Mouse (Mus musculus) urinary bladder, postnatal 36 days (tissue): ENCODE data around the gene Arl11.
"Not testable (repeated sequence)": the region's sequence is repeated elsewhere in the genome, so short reads cannot be mapped to it uniquely, and the experiment has no call there.

ENCODE experiments used
- DNase-seq, 2 experiments: peaks; one replicate each; pipeline ENCODE4 v3.0.0; 2022; ENCODE audit warnings: low spot score in 2 of 2, mixed read lengths in 1 of 2

Arl11 gene

DNA sequence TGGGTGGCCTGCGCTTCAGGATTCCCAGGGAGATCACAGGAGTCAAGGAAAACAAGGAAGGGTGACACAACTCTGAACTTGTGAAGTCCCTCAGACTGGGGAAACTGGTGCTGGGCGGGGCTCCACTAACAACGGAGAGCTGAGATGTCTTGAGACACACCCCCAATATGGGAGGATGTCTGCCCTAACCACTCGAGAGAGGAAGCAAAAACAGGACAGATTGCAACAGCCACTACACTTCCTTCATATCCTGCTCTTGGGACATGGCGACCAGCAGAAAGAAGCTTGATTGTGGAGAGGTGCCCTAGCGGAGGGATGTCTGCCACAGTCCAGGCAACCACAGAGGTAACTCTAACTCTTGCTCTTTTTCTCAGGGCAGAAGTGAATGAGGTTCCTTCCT is at the start of gene Arl11:
Arl11 (plus strand) TSS at position 161 of the 400 bp plus-strand sequence.
- DNase-seq: no peak

DNA sequence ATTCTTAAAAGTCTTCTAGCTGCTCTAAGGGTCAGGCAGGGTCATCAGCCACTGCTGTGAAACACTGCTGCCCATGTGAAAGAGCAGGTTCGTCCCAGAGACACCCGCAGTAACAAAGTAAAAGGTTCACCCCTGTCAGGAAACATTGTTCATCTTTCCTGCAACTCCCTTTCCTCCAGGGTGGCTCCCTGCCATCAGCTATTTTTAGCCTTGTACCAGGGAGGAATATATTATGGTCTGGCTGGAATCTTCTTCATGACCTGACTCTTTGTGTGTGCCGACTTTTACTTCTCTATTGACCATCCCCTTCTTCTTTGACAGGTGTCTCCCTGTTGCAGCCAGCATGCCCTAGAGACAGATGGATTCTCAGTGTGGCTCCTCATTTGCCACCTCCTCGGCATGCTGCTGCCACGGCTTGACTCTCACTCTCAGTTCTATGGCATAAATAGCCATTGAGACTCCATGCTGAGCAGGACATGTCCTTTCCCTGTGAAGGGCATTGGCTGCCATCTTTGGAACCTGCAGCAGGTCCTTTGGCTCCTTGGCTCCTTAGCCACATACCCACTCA is 41.6 kb upstream of the Arl11 start:
- no peak for DNase-seq

DNA sequence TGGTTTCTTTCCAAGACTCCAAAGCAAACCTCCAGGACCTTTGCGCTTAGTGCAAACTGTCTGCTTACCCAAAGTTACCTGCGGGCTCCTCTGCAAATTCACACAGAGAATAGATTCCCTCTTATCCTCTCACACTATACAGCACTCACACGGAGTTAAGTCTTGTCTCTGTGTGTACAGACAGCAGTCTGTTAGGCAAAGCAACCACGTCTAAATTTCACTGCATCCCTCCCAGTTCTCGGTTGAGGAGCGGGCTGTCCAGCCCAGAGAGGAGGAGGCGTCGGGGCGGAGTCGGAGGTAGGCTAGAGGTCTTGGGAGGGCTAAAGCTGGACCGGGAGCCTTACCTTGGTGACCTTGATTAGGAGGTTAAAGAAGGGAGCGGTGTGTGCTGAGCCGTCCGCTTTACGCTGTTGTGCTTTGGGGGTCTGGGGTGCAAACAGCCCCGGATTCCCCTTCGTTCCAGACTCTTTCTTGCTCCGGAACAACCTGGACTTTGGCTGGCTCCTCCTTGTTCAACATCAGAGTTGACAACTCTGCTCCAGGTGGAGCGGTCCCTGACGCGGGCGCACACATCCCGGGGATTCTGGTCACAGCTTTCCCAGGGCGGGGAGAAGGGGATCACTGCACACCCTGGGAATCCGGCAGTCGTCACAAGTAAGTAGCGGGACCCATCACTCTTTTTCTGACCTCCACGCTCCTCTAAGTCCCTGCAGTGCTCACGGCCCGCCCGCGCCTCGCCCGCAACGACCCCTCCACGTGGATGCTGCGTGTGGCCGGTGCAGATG is 34.9 kb upstream of the Arl11 start:
- no peak for DNase-seq

GRCm38 (mm10) chr14:61277285-61277684 is 32.3 kb upstream of the Arl11 start:
- DNase-seq: peak in 1 of 2 experiments; percentile 23

GRCm38 (mm10) chr14:61278676-61279300 is 30.8 kb upstream of the Arl11 start:
- no peak for DNase-seq

- DNase-seq: no peak
Observed at GRCm38 (mm10) chr14:61288606-61289286, 20.8 kb upstream of the Arl11 start.

- no peak for DNase-seq
Observed at GRCm38 (mm10) chr14:61290664-61291063, 18.9 kb upstream of the Arl11 start.

DNA sequence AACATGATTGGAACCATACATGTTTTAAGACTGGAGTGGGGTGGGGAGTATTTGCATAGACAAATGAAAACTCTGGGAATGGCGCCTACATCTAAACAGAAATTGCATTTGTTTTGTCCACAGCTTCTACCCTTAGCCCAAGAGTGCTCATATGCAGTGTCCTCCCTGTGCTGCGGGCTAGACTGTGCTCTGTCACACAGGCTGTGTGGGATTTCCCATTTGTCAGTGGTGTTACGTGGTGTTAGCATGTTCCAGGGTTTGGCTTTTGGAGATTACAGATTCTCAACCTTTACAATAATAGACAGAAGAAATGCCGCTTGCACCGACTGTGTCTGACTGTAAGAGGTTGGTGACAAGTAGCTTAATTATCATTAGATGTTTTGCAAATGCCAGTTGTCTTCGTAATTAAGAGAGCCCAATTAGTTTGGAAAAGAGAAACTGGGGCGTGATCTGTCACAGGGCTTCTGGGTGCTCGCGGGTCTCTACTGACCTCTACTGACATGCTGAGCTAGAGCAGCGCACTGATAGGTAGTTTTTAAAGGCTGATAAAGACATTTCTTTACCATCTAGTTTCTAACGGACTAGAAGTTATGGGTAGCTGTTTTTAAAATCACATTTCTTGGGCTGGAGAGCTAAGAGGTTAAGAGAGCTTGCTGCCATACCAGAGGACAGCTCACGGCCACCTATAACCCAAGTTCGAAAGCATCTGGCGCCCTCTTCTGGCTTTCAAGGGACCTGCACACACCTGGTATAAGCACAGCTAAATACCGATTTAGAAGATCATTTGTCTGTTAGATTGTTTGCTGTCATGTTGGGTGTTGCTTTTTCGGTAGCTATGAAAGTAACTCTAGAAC is 15.4 kb upstream of the Arl11 start:
- peak; percentile 52 to 58 for DNase-seq

DNA sequence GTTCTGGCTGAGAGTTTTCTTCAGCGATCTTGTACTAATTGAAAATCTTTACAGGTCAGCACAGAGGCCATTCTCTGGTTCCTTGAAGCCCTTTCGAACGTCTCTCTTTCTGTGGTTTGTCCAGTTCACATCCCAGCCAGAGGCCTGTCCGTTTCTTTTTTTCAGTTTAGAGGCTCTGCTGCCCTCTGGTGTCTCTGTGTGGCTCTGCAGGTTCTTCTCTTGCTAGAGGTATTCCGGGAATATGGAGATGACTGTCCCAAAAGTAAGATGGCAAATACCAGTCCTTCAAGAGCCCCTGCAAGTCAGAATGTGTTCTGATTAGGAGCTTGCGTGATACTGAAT is 14.8 kb upstream of the Arl11 start:
- peak in 1 of 2 experiments; percentile 29 for DNase-seq

GRCm38 (mm10) chr14:61299810-61300209 is 9.7 kb upstream of the Arl11 start:
- DNase-seq: no peak

DNA sequence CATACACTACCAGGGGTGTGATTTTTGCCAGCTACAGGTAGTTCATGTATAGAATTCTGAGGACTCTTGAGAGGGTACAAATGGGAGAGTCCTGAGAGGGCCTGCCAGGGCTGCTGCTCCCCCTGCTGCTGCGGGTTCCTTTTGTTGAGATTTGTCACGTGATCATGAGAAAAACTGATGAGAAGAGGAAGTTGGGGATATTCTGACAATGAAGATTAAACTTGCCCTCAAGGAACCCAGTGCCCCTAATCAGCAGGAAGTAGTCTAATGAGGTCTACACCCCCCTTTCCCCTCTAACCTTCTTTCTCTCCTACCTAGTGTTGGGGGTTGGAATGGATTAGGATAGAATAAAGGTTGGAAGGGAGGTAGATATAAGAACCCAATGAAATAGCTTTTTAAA is 8.2 kb upstream of the Arl11 start:
- DNase-seq: no peak

GRCm38 (mm10) chr14:61302428-61302827 is 7.1 kb upstream of the Arl11 start:
- no peak for DNase-seq

GRCm38 (mm10) chr14:61303969-61304609 is 5.5 kb upstream of the Arl11 start:
- DNase-seq: no peak

DNA sequence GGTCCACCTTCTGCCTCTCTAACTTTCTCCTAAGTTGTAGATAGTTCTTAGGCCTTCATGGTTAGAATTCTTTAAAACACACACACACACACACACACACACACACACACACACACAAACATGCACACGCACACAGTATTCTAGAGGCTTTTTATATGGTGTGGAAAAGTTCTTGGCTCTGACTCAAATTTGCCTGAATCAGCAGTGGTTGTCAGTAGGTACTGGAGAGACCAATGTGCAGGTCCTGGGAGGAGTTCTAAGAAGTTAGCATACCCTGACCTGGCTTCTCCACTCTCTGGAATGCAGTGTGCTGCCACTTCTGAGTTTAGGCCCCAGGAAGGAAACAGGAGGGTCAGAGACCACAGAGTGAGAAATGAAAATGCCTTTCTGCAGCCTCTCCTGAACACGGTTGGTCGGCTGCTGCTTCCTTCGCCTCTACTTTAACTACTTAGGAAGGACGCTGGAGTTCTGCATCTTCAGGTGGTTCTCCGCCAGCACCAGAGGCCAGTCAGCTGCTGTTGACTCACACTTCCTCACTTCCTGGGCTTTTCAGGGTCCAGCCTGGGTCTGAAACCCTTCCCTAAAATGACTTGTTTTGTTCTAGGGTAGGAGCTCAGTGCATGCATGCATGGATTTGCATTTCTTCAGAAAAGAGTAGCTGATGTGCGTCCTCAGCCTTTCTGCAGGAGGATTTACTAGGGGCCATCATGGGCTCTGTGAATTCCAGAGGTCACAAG is 651 bp downstream of the Arl11 start:
- no peak for DNase-seq

GRCm38 (mm10) chr14:61310963-61311362 is 1.4 kb downstream of the Arl11 start:
- no peak for DNase-seq

DNA sequence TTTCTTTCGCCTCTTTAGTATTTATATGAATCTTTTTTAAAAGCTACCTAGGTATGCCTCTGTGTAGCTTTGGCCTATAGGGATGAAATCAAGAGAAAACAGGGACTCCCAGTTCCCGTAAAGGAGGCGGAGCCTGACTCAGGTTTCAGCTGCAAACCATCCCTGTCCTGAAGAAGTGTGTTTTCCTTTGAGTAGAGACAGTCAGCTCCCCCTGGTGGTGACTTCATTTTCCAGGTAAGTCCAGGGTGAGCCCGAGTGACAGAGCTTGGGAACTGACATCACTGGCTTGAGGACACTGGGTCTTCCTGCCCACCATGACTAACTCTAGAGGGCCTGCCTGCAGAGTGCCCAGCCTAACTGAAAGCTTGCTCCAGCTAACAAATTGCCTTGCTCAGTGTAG is 7.3 kb downstream of the Arl11 start:
- DNase-seq: peak; percentile 53 to 58

GRCm38 (mm10) chr14:61320765-61321164 is 11.2 kb downstream of the Arl11 start:
- peak; percentile 45 to 69 for DNase-seq

DNA sequence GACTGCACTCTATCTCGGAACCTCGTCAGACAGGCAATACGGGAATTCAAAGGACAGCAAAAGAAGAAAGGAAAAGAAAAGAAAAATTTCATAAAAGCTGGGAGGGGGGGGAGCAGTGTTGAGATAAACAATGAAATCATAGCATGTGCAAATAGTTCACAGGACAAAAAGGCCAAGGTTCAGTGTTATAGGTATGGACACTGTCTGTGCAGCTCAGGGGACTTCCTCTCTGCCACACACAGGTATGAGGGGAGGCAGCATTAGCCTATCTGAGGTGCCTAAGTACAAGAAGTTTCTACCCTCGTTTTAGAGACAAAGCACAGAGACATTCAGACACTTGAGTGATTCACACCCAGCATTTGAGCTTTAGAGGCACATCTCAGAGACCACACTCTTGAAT is 11.6 kb downstream of the Arl11 start:
- DNase-seq: no peak

GRCm38 (mm10) chr14:61322740-61323139 is 13.2 kb downstream of the Arl11 start:
- no peak for DNase-seq

GRCm38 (mm10) chr14:61327007-61327406 is 17.5 kb downstream of the Arl11 start:
- not testable (repeated sequence) for DNase-seq
